Mouse (Mus musculus) bone marrow, adult 2 months (tissue): ENCODE data around the gene Epb41. TPM values are rescaled to one million over a fixed set of nuclear protein-coding genes. Genes with fewer than 3 reads are reported as not detected.
A peak's percentile ranks its signal among the peaks of the same experiment; 100 is the strongest.

Experiments
- H3K27ac ChIP-seq: fragments of 200-500 bp; 2 replicates; pipeline ENCODE4 v1.5.1; 2012; ENCODE audit warnings: low read depth, mild to moderate bottlenecking, control low read depth, inconsistent platforms, low read length; ENCODE audit not compliant: control insufficient read depth, poor library complexity, insufficient read depth
- H3K4me1 ChIP-seq: fragments of 200-500 bp; 2 replicates; pipeline ENCODE4 v1.6.1; 2011; ENCODE audit warnings: low read length; ENCODE audit not compliant: control insufficient read depth, insufficient read depth
- H3K4me3 ChIP-seq: fragments of 200-500 bp; replicated peaks from 2 replicates; pipeline ENCODE3; 2011; ENCODE audit warnings: mild to moderate bottlenecking, low read depth, low read length, control low read depth; ENCODE audit not compliant: control insufficient read depth
- CTCF ChIP-seq: fragments of 200-500 bp; IDR thresholded peaks from 2 replicates; pipeline ENCODE4 v1.5.1; 2011; ENCODE audit warnings: low read length, control low read depth; ENCODE audit not compliant: control insufficient read depth, insufficient read depth
- POLR2A ChIP-seq: fragments of 200-500 bp; IDR thresholded peaks from 2 replicates; pipeline ENCODE4 v1.6.1; 2011; ENCODE audit warnings: low read depth, mild to moderate bottlenecking, control low read depth, low read length, borderline replicate concordance; ENCODE audit not compliant: control insufficient read depth
- WGBS: fragments of 180-500 bp; shearing (Covaris S2); methylation state at CpG from one replicate; pipeline ENCODE4 v1.1.7; 2018; 5-methylcytosine and 5-hydroxymethylcytosine counted together
- polyA plus RNA-seq: library from polyadenylated mRNA; stranded (reverse); fragments of >200 nt; gene quantifications from 2 replicates; pipeline ENCODE4 v1.2.4, GENCODE M21; 2011; ENCODE audit warnings: low replicate concordance; ENCODE audit not compliant: missing spikeins, insufficient read depth, insufficient read length

Gene Epb41
- polyA plus RNA-seq, 1 experiment: 298 TPM

DNA sequence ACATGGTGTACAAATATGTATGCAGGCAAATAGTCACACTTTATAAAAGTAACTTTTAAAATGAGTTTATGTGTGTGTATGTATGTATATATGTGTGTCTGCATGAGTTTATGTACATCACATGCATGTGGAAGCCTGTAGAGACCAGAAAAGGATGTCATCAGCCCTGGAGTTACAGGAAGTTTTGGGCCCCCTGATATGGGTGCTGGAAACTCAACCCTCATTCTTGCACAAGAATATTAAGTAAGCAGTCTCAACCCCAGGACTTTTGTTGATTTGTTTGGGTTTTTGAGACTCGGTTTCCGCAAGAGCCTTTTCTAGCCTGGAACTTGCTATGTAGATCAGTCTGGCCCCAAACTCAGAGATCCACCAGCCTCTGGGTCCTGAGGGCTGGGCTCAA lies 15.6 kb downstream of the Epb41 start:
- TF ChIP-seq POLR2A: no peak
- no peak for TF ChIP-seq CTCF
- no peak overlapping the region for H3K4me3 ChIP-seq
- WGBS: 43% methylated on average over 2 of the region's 2 CpGs
- peak overlapping the region; percentile 50 for H3K27ac ChIP-seq
- H3K4me1 ChIP-seq: peaks cover 6% of the 10 kb centered on the region

DNA sequence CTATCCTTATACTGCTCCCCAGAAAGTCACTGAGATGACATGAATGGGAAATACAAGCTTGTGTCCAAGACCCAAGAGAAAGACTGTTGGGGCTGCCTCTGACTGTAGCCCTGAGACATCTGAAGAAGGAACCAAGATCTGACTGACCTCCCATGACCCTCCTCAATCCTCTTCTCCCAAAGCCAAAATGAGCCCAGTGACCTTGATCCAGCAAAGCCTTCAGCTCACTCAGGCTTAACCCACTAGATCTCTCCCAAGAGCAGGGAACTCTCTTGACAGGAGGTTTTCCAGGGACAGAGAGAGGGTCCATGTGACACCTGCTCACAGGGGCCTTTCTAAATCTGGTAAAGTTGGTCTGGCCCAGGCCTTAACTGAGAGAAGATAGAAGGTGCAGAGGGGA lies 17.8 kb downstream of the Epb41 start:
- H3K27ac ChIP-seq: no peak overlapping the region
- TF ChIP-seq POLR2A: no peak
- no peak for TF ChIP-seq CTCF
- no peak overlapping the region for H3K4me3 ChIP-seq
- peaks cover 6% of the 10 kb centered on the region; the same call in 1 of the 2 replicates for H3K4me1 ChIP-seq

DNA sequence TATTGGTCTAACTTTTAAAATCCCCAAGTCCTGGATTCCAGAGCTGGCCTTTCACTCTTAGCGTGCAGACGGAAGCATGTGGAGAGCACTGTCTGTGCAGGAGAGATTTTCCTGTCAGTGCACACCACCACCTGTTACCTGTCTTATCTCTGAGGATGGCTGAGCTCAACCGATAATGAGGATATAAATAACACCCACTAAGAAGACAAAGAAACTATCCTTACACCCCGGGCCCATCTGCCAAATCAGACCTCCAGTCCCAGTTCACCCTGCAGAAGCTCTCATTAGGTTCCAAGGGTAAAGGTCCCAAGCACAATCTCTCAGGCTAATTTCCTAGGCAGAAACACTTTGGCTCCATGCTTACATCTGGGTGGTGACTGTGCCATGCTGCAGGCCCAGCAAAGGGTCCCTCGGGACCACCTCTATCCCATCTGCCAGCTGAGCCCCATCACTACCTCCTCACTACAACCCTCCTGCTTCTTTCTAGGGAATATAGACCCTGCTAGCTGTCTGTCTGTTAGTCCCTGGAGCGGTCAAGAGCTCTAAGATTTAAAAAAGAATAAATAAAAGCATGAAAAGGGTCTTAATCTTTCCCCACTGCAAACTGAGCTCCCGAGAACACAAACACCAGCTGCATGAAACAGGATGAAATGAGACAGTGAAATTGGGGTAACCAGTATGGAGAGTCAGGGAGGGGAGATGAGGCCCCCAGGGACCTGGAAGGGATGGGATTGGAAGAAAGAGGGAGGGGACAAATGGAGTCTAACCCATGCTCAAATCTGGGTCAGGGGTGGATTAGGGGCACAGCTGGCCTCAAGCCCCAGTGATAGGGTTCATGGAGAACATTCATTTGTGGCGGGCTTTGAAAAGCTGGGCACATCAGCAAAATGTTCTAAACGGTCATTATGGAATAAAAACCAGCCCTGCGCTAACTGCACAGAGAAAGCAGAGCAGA lies 23.5 kb downstream of the Epb41 start:
- Histone ChIP-seq H3K27ac (no peak overlapping the region), H3K4me1 (0 out of 2 replicates have a peak, but pooled peaks cover 2% of the 10 kb centered on the region)
- TF ChIP-seq CTCF: no peak
- TF ChIP-seq POLR2A: no peak

DNA sequence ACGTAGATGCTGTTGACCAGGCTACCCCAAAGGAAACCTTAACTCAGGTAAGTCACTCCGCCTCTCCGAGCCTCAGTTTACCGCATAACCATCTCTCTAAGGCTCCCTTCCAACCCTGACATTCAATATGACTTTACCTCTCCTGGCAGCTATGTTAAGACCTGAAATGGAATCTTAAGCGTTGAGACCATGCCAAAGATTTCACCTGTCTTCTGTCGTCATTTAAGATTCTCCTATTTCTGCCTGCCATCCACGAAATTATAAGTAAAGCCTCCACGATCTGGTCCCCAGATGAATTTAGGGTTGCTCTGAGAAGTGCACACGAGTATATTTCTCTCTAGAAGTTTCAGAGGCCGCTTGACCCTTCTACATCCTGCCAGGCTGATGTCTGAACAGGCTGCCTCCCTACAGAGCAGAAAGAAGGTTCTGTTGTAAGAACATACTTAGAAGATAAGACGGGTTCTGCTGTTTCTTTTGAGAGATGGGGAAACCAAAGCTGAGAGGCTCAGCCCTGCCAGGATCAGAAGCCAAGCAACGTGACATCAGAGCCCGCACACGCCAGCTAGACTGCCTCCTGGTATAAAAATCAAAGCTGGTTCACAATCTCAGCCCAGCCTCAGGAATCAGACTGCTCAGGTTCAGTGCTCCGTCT lies 25.4 kb downstream of the Epb41 start:
- peak overlapping the region; percentile 10 for H3K4me3 ChIP-seq
- H3K27ac ChIP-seq: no peak overlapping the region
- 16% methylated on average over 15 of the region's 15 CpGs for WGBS
- TF ChIP-seq POLR2A (no peak), CTCF (no peak)
- 0 out of 2 replicates have a peak, but pooled peaks cover 2% of the 10 kb centered on the region for H3K4me1 ChIP-seq

More for the DNA sequence above, 23.5 kb downstream of the Epb41 start:
- WGBS: 81% methylated on average over 10 of the region's 10 CpGs
- H3K4me3 ChIP-seq: no peak overlapping the region

DNA sequence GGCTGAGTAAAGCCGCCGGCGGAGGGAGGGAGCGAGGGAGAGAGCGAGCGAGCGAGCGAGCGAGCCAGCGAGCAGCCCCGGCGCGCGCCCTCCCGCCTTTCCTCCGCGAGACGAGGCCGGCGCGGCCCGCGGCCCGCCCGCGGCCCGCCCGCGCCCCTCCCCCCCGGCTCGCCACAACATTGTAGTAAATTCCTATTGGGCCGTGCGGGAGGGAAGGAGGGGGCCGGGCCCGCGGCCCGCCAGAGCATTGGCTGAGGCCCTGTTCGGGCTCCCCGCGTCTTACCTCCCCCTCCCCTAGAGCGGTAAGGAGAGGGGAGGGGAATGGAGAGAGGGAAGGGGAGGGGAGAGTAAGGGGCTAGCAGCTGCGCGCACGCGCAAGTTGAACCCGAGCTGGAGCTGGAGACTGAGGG lies 26.1 kb downstream of the Epb41 start:
- TF ChIP-seq POLR2A (no peak), CTCF (no peak)
- Histone ChIP-seq H3K4me1 (0 out of 2 replicates have a peak, but pooled peaks cover 2% of the 10 kb centered on the region), H3K4me3 (peak overlapping the region; percentile 71), H3K27ac (peak overlapping the region; percentile 45; the same call in 1 of the 2 replicates)
- 3% methylated on average over 46 of the region's 46 CpGs for WGBS

DNA sequence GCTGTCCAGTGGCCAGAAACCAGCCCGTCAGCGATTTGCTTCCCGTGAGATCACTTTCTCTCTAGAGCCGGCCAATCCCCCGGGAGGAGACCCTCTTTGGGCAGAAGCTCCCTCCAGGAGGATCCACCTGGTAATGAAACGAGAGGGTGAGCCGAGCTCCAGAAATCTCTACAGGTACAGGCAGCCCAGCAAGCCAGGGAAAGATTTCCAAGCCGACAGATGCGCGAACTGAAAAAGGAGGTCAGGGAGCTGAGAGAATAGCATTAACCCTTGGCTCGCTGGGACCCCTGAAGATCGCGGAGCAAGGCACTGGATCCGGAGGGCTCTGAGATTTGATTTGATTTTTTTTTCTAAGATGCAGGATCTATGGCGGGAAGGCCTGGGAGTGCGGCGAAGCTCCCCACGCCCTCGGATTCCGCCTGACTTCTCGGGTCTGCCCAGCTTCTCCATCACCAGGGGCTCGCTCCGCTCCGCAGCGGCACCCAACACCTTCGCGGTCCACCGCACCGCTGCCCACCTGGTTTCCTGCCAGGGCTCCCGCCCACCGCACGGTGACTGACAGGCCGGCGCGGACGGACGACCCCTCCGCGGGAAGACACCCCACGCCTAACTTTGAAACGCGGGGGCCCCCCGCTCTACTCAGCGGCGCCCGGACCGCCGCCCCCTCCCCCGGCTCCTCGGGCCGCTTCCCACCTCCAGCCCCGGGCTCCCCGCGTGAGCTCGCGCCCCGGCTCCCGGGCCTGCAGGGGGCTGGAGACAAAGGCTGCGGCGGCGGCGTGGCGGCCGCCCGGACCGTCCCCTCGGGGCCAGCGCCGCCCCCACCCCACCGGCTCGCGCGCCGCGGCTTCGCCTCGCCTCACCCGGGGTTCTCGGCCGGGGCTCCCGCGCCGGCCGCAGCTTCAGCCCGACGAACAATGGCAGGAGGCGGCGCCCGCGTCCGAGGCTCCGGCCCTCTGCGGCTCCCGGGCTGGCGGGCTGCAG lies 26.8 kb downstream of the Epb41 start:
- peak overlapping the region; percentile 45; the same call in 1 of the 2 replicates for H3K27ac ChIP-seq
- H3K4me1 ChIP-seq: 0 out of 2 replicates have a peak, but pooled peaks cover 2% of the 10 kb centered on the region
- 5% methylated on average over 94 of the region's 95 CpGs for WGBS
- no peak for TF ChIP-seq CTCF
- TF ChIP-seq POLR2A: no peak
- H3K4me3 ChIP-seq: peak overlapping the region; percentile 60

DNA sequence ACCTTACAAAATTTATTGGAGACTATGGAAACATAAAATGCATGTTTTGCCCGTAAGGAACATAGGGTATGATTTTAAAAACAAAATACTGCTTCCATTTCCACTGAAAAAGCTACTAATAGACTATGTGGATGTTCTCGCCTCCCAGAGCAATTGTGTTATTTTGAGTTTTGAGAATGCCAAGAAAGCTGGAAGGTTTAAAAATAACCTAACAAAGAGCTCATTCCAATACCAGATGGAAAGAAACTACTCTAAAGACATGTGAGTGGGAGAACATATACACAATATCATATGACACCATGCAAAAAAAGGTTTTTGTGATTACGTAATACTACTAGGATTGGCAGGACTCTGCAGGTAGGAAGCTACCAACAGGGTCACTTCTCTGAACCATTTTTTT lies 31.4 kb downstream of the Epb41 start:
- TF ChIP-seq POLR2A (no peak), CTCF (no peak)
- H3K27ac ChIP-seq: no peak overlapping the region
- peaks cover 7% of the 10 kb centered on the region; the same call in 1 of the 2 replicates for H3K4me1 ChIP-seq
- no peak overlapping the region for H3K4me3 ChIP-seq
- WGBS: 87% methylated on average over 3 of the region's 3 CpGs
